Mouse (Mus musculus) neural tube, embryonic 15.5 days (tissue): ENCODE measurements around the gene Colq. TPM values are rescaled to one million over a fixed set of nuclear protein-coding genes. Genes with fewer than 3 reads are reported as not detected.

Experiments
- ATAC-seq: fragments of 200-750 bp; cut with Nextera tagmentation; 2 replicates; pipeline ENCODE4 v1.8.0; 2017; ENCODE audit warnings: mild to moderate bottlenecking, moderate TSS enrichment, moderate library complexity; ENCODE audit not compliant: low FRiP score
- H3K27ac ChIP-seq: fragments of 300-500 bp; sonication (generic); replicated peaks from 2 replicates; pipeline ENCODE4 v1.5.1; 2015; ENCODE audit warnings: mild to moderate bottlenecking, inconsistent platforms
- H3K27me3 ChIP-seq: fragments of 300-500 bp; sonication (generic); replicated peaks from 2 replicates; pipeline ENCODE4 v1.6.1; 2015; ENCODE audit warnings: inconsistent platforms
- H3K36me3 ChIP-seq: fragments of 300-500 bp; sonication (generic); 2 replicates; pipeline ENCODE4 v1.6.1; 2015; ENCODE audit warnings: inconsistent platforms
- H3K4me1 ChIP-seq: fragments of 300-500 bp; sonication (generic); 2 replicates; pipeline ENCODE4 v1.6.1; 2015; ENCODE audit warnings: inconsistent platforms
- H3K4me2 ChIP-seq: fragments of 300-500 bp; sonication (generic); 2 replicates; pipeline ENCODE4 v1.6.1; 2015; ENCODE audit warnings: inconsistent platforms, mild to moderate bottlenecking, moderate library complexity
- H3K4me3 ChIP-seq: fragments of 300-500 bp; sonication (generic); replicated peaks from 2 replicates; pipeline ENCODE4 v1.5.1; 2015; ENCODE audit warnings: mild to moderate bottlenecking, inconsistent platforms
- H3K9ac ChIP-seq: fragments of 300-500 bp; sonication (generic); replicated peaks from 2 replicates; pipeline ENCODE4 v1.6.1; 2015; ENCODE audit warnings: mild to moderate bottlenecking, inconsistent platforms
- H3K9me3 ChIP-seq: fragments of 300-500 bp; sonication (generic); replicated peaks from 2 replicates; pipeline ENCODE4 v1.6.1; 2016; ENCODE audit warnings: inconsistent platforms
- WGBS: fragments of 180-500 bp; shearing (Covaris S2); methylation state at CpG from one replicate; pipeline ENCODE4 v1.1.7; 2015; ENCODE audit warnings: mixed read lengths; 5-methylcytosine and 5-hydroxymethylcytosine counted together
- polyA plus RNA-seq: library from polyadenylated mRNA; unstranded; fragments of >200 nt; fragmentation: Nextera tagmentation; extraction: Ambion mirVana; gene quantifications from 2 replicates; pipeline ENCODE4 v1.2.1, GENCODE M21; 2015

Colq gene
- polyA plus RNA-seq, 1 experiment from 2014 or later, result 0.63 TPM

DNA sequence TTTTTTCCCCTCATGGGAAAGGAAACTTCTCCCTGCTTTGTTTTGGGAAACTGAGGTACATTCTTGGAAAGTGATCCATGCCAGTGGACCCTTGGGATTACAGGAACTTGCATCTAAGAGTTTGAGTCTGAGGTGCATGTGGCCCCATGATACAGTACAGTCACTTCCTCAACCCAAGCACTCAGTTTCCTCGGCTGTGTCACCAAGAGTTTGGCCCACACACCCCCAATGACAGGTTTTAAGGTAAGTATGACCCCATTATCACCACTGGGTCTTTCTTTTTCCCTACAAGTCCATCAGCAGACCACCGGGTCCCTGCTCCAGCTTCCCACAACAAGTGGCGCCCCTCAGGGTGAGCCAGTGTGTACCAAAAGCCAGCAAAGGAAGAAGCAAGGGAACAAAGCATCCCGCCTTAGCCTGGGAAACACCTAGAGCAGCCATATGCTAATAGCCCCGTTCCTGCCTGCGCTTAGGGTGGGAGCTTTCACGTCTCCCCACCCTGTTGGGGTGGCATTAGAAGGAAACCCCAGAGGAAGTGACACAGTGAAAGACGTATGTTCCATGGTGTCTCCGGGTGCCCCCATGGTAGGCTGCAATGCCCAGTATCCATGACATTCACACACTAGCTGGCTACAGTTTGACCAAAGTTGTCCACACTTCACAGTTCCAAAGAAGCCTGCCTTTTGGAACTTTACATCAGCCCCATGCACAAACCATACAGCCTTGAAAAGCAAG is 34.5 kb downstream of the Colq start:
- no peak for ATAC-seq
- WGBS, result 86% methylated on average over 9 of the region's 9 CpGs

DNA sequence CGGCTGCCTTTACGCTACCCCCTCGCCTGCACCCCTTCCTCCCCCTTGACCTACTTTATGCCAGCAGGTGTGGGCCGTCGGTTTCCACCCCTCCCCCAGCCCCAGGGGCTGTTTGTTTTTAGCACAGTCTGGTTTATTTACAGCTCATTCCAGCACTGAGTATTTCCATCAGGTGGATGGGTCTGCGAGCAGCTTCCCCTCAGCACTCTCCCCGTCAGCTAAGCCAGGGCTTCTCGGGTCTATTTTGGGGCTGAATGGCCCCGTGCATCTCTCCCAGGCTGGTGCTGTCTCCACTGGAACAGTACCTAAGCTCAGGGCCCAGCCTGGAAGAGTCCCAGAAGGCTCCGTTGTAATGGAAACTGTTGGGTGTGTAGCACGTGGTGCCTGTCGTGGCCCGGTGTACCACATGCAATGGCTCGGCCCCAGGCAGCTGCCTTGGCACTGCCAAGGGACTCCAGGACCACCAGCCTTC is 35.1 kb downstream of the Colq start:
- WGBS, result 60% methylated on average over 14 of the region's 14 CpGs
- H3K27me3 ChIP-seq, result no peaks in the 10 kb centered on the region
- no peaks in the 10 kb centered on the region for H3K36me3 ChIP-seq
- no peaks in the 10 kb centered on the region for H3K9me3 ChIP-seq
- H3K9ac ChIP-seq, result no peak overlapping the region
- H3K4me3 ChIP-seq, result no peak overlapping the region
- ATAC-seq, result no peak
- H3K4me1 ChIP-seq, result no peaks in the 10 kb centered on the region
- no peak overlapping the region for H3K27ac ChIP-seq
- H3K4me2 ChIP-seq, result no peak overlapping the region

More for the DNA sequence above, 34.5 kb downstream of the Colq start:
- H3K27ac ChIP-seq, result no peak overlapping the region
- no peaks in the 10 kb centered on the region for H3K9me3 ChIP-seq
- H3K4me3 ChIP-seq, result no peak overlapping the region
- no peak overlapping the region for H3K9ac ChIP-seq
- no peak overlapping the region for H3K4me2 ChIP-seq
- no peaks in the 10 kb centered on the region for H3K36me3 ChIP-seq
- H3K27me3 ChIP-seq, result no peaks in the 10 kb centered on the region
- H3K4me1 ChIP-seq, result no peaks in the 10 kb centered on the region

DNA sequence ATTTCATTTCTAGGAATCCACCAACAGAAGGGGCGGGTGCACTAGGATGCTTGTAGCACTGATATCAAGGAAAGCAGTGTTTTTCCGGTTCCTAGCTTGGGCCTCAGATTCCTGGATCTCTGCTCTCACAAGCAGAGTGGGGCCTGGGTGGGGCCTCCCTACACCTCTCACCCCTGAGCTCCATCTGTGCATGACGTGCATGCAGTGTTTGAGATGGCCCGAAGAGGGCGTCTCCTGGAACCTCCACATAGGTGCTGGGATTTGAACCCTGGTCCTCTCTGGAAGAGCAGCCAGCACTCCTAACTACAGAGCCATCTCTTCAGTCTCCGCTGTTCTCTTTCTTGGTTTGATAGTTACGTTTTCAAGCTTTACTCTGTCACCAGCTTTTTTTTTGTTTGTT is 36.1 kb downstream of the Colq start:
- no peak overlapping the region for H3K27ac ChIP-seq
- WGBS, result 93% methylated on average over 7 of the region's 7 CpGs
- no peaks in the 10 kb centered on the region for H3K4me1 ChIP-seq
- no peak for ATAC-seq
- no peak overlapping the region for H3K4me3 ChIP-seq
- no peak overlapping the region for H3K4me2 ChIP-seq
- no peaks in the 10 kb centered on the region for H3K9me3 ChIP-seq
- H3K36me3 ChIP-seq, result no peaks in the 10 kb centered on the region
- no peak overlapping the region for H3K9ac ChIP-seq
- no peaks in the 10 kb centered on the region for H3K27me3 ChIP-seq

DNA sequence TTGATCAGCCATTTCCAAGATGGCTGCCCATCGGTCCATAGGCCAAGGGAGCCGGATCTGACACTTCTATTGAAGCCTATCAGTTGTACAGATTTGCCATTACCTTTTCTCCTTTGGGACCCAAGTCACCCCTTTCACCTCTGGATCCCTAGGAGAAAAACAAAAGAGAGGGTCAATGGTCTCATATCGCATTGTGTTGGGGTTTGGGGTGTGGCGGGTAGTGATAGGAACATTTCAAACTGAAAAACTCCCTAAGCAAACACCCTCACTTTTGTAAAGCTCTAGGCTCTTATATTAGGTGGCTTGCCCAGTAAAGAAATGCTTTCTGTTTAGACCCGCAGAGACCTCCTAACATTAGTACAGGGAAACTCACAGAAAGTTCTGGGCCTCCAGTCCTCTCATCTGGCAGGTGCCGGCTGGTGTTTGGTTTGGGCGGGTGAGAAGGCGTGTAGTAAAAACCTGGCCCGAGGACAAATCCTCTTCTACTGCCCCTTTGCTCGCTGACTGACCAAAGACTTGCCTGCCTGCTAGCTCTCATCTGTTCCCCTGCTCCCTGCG is 47.2 kb downstream of the Colq start:
- Histone ChIP-seq H3K36me3 (no peaks in the 10 kb centered on the region), H3K4me3 (no peak overlapping the region), H3K27ac (no peak overlapping the region), H3K9me3 (no peaks in the 10 kb centered on the region), H3K27me3 (no peaks in the 10 kb centered on the region), H3K4me2 (no peak overlapping the region), H3K9ac (no peak overlapping the region), H3K4me1 (no peaks in the 10 kb centered on the region)
- 88% methylated on average over 11 of the region's 11 CpGs for WGBS
- no peak for ATAC-seq

DNA sequence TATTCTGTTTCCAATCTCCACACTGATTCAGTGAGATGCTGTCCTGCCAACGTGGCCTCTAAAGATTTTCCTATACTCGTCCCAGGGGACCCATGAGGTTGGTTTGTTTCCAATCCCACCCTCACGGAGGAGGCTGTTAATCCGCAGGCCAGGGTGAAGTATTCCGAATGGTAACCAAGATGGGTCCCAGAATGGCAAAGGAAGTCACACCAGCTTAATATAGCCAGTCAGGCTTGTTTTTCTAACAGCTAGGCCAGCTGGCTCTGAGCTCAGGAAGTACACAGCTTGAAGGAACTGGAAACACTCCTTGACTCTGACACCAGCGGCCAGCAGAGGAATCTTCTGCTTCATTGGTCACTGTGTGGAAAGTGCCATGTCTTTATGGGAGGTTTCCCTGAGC is 53.8 kb downstream of the Colq start:
- H3K27ac ChIP-seq, result no peak overlapping the region
- 73% methylated on average over 6 of the region's 6 CpGs for WGBS
- no peaks in the 10 kb centered on the region for H3K4me1 ChIP-seq
- H3K36me3 ChIP-seq, result no peaks in the 10 kb centered on the region
- H3K4me2 ChIP-seq, result no peak overlapping the region
- no peaks in the 10 kb centered on the region for H3K27me3 ChIP-seq
- no peaks in the 10 kb centered on the region for H3K9me3 ChIP-seq
- no peak overlapping the region for H3K4me3 ChIP-seq
- no peak overlapping the region for H3K9ac ChIP-seq
- no peak for ATAC-seq

DNA sequence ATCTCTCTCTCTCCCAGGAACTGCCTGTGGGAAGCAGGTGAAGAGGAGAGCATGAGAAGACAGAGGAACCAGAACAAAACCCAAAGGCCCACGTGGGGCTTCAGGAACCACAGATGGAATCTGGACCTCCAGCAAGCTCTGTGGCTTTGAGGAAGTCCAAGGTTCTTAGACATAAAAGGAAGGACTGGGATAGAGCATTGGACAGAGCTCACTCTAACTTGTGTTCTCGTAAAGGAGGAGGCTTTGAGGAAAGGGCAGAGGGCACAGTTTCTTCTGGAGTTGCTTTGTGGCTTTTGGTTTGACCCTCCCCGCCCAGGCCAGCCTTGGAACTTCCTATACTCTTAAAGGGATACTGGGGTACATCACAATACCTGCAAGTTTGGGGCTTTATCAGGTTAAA is 58.5 kb downstream of the Colq start:
- no peaks in the 10 kb centered on the region for H3K36me3 ChIP-seq
- no peaks in the 10 kb centered on the region for H3K4me1 ChIP-seq
- no peaks in the 10 kb centered on the region for H3K9me3 ChIP-seq
- H3K27ac ChIP-seq, result no peak overlapping the region
- no peaks in the 10 kb centered on the region for H3K27me3 ChIP-seq
- no peak for ATAC-seq
- no peak overlapping the region for H3K4me2 ChIP-seq
- 62% methylated on average over 3 of the region's 3 CpGs for WGBS
- no peak overlapping the region for H3K4me3 ChIP-seq
- no peak overlapping the region for H3K9ac ChIP-seq

DNA sequence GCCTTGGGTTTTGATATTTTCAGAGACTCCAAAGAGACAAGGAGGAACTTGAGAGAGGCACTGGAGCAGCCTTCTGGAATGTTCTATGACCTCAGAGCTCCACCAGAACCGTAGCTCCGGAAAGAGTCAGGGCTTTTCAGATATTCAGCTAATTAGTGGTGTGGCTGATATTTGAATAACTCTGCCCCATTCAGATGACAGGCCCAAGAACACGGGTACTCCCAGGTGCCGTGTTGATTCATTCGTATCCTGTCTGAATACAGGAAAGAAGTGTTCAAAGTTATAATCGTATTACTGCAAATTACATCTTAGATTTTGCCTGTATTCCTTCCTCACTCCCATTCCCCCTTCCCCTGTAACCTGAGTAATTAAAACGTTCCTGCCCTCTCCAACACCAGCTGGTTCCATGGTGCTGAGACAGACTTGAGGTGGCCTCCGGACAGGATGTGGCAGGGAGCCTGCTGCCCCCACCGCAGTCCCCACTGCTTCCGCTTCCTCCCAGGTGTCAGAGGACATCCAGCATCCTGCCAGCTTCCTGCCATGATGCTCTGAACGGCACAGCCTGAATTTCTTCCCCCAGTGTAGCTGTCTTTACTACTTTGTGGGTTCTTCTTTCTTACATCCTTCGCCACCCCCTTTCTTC is 59.5 kb downstream of the Colq start:
- Histone ChIP-seq H3K9me3 (no peaks in the 10 kb centered on the region), H3K9ac (no peak overlapping the region), H3K4me2 (no peak overlapping the region), H3K36me3 (no peaks in the 10 kb centered on the region), H3K27ac (no peak overlapping the region), H3K27me3 (no peaks in the 10 kb centered on the region), H3K4me3 (no peak overlapping the region), H3K4me1 (no peaks in the 10 kb centered on the region)
- WGBS, result 82% methylated on average over 12 of the region's 12 CpGs
- ATAC-seq, result no peak

DNA sequence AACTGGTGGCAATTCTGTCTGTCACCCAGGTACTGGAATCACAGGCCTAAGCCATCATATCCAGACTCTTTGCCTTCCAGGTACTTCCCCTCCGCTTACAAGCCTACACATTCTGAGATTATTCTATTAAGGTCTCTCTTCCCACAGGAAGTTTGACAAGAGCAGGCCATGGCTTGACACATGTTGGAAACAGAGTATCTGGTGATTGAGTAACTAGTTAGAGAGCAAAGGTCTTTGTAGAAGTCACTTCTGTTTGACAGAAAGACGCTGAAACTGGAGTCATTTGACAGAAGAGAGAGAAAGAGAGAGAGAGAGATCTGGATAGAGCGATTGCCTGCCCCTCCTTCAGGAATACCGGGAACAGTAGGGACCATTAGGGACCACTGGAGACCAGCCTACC is 60.3 kb downstream of the Colq start:
- Histone ChIP-seq H3K9ac (no peak overlapping the region), H3K4me2 (no peak overlapping the region), H3K36me3 (no peaks in the 10 kb centered on the region), H3K27me3 (no peaks in the 10 kb centered on the region), H3K4me3 (no peak overlapping the region), H3K9me3 (no peaks in the 10 kb centered on the region), H3K4me1 (no peaks in the 10 kb centered on the region), H3K27ac (no peak overlapping the region)
- 90% methylated on average over 4 of the region's 4 CpGs for WGBS
- ATAC-seq, result no peak

DNA sequence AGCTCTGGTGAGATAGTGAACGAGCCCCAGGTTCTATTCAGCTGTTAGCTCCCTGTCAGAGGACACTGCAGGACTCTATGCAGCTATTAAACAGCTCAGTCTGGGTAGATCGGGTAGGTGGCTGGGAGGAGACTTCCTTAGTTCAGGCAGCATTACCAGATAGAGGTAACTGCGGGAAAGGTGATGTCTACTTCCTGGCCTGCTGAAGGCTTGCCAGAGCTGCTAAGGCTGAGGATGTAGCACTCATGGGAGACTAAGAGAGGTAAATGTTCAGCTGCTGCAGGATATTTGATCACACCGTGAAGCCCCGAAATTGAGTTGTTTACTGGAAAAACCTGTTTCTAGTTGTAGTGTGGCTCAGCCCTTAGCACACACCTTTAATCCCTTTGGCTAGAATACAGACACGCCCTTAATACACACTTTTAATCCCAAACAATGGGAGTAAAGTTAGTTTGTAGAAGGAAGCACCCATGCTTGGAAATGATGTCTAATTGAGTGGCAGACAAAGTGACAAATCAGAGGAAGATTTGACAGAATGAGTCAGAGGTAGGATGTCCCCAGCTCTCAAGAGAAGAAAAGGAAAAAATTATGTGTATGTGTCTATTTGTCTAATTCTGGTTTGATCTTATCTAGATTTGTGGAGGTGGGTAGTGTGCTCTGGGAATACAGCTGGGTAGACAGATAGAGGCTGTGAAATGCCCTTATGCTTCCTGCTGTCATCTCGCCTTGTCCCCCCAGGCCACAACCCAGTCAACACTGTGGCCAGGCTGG is 65.9 kb downstream of the Colq start:
- Histone ChIP-seq H3K36me3 (no peaks in the 10 kb centered on the region), H3K4me2 (no peak overlapping the region), H3K4me3 (no peak overlapping the region), H3K27ac (no peak overlapping the region), H3K9me3 (no peaks in the 10 kb centered on the region), H3K9ac (no peak overlapping the region), H3K4me1 (no peaks in the 10 kb centered on the region), H3K27me3 (no peaks in the 10 kb centered on the region)
- 82% methylated on average over 7 of the region's 7 CpGs for WGBS
- ATAC-seq, result no peak

DNA sequence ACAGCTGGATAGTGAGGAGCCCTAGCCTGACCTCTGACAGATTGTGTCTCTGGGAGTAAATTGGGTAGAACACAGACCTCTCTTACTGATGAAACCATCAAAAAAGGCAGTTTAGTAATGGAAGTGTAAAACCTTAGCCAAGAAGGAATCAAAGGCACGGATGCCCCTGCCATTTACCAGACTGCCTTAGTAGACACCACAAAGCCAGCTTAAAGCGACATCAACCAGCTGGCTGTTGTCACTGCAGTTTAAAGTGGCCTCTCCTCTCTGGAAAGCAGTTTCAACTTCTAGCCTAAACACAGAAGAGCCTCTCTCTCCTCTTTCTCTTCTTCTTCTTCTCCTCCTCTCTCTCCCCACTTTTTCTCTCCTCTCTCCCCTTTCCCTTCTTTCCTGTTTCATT is 69.8 kb downstream of the Colq start:
- Histone ChIP-seq H3K27me3 (no peaks in the 10 kb centered on the region), H3K9ac (no peak overlapping the region), H3K4me2 (no peak overlapping the region), H3K4me3 (no peak overlapping the region), H3K4me1 (no peaks in the 10 kb centered on the region), H3K27ac (no peak overlapping the region), H3K9me3 (no peaks in the 10 kb centered on the region), H3K36me3 (no peaks in the 10 kb centered on the region)
- WGBS, result 74% methylated on average over 2 of the region's 2 CpGs
- ATAC-seq, result no peak

DNA sequence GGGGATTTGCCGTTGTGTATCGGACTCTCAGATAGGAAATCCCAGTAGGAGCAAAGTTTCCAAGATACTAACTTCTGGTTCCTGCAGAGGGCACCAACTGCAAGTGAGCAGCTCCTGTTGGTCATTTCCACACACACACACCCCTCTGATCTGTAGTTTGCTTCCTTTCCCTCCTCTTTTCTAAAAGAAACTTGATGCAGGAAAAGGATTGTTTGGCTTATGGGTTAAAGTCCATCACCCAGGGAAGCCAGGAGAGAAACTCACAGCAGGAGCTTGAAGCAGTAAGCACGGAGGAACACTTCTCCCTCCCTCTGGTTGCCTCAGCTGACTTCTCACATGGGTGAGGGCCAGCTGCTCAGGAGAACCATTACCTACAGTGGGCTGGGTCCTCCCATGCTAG is 72.0 kb downstream of the Colq start:
- H3K36me3 ChIP-seq, result no peaks in the 10 kb centered on the region
- H3K4me1 ChIP-seq, result no peaks in the 10 kb centered on the region
- no peak overlapping the region for H3K4me2 ChIP-seq
- H3K4me3 ChIP-seq, result no peak overlapping the region
- WGBS, result 59% methylated on average over 3 of the region's 3 CpGs
- H3K9me3 ChIP-seq, result no peaks in the 10 kb centered on the region; the same call in 1 of the 2 replicates
- H3K27ac ChIP-seq, result no peak overlapping the region
- no peaks in the 10 kb centered on the region for H3K27me3 ChIP-seq
- H3K9ac ChIP-seq, result no peak overlapping the region
- no peak for ATAC-seq
